21 mouse cellular contexts compared by ENCODE assay signal in genomic region chr9:41490112-41490511, GRCm38 (mm10).
"Had no signal": no experiment of that assay in that cellular context is flagged by ENCODE, and none has a peak within 500 bp of the region (broad histone marks: within the 10 kb centered on the region; RNA-seq: fewer than 3 reads in every experiment).

No protein-coding gene starts in this region.

- H3K9ac ChIP-seq: heart, embryonic 13.5 days; heart, embryonic 15.5 days; hindbrain, embryonic 12.5 days; hindbrain, embryonic 14.5 days; intestine, embryonic 15.5 days; limb, embryonic 12.5 days; liver, embryonic 13.5 days had no signal

- H3K36me3 ChIP-seq: heart, embryonic 15.5 days; intestine, embryonic 15.5 days; liver, embryonic 13.5 days had no signal

- H3K27me3 ChIP-seq: heart, embryonic 13.5 days; heart, embryonic 15.5 days; hindbrain, embryonic 12.5 days; intestine, embryonic 15.5 days; limb, embryonic 12.5 days; liver, embryonic 13.5 days had no signal

- H3K4me3 ChIP-seq: heart, embryonic 13.5 days; heart, embryonic 15.5 days; hindbrain, embryonic 10.5 days; hindbrain, embryonic 12.5 days; intestine, embryonic 15.5 days; layer of hippocampus, adult 2 months; left cerebral cortex, adult 2 months; limb, embryonic 10.5 days; limb, embryonic 12.5 days; liver, embryonic 13.5 days had no signal

- H3K4me1 ChIP-seq: heart, embryonic 15.5 days; hindbrain, embryonic 10.5 days; hindbrain, embryonic 12.5 days; intestine, embryonic 15.5 days; limb, embryonic 12.5 days; liver, embryonic 13.5 days had no signal

- H3K27ac ChIP-seq: heart, embryonic 13.5 days; heart, embryonic 15.5 days; hindbrain, embryonic 10.5 days; hindbrain, embryonic 12.5 days; hindbrain, embryonic 14.5 days; intestine, embryonic 15.5 days; layer of hippocampus, adult 2 months; left cerebral cortex, adult 2 months; limb, embryonic 10.5 days; limb, embryonic 12.5 days; liver, embryonic 13.5 days had no signal

- DNase-seq: gastrocnemius, postnatal 14 days; heart, adult 18-20 months; heart, postnatal 14 days; heart, postnatal 4 days; kidney, adult 18-20 months; kidney, adult 8-10 months; kidney, postnatal 10 days; kidney, postnatal 25 days; kidney, postnatal 4 days; liver; liver, embryonic 13.5 days had no signal
